Mouse (Mus musculus) stomach, postnatal 0 days (tissue): Measurements from ENCODE around the gene Vps13d.

Source experiments
- CTCF ChIP-seq: IDR thresholded peaks from 2 replicates; pipeline ENCODE4 v1.5.1; 2016; ENCODE audit warnings: antibody characterized with exemption, low read depth, mild to moderate bottlenecking, moderate library complexity
- EP300 ChIP-seq: optimal IDR thresholded peaks from 2 replicates; pipeline ENCODE3; 2016; ENCODE audit warnings: antibody characterized with exemption

DNA sequence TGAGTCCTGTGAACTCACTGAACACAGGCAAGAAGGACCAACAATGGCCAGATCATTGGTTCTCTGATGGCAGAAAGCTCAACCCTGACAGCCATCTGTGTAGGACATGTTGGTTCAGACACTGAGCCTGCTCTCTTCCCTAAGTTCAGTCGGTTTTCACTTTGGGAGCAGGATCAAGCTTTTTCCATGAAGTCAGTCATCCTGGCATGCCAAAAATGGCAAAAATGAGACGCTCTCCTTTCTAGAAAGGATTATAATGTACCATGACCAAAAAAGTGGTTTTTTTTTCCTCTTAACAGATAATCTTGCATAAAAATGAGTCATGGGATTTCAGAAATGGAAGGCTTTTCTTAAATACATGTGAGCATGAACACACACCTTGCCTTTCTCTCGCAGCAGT, 183.6 kb downstream of the Vps13d start:
- TF ChIP-seq CTCF (no peak), EP300 (no peak)
